Mouse (Mus musculus) spleen, adult 2 months (tissue): ENCODE data around the gene Gm5269.

Experiments used
- CTCF ChIP-seq: fragments of 200-500 bp; IDR thresholded peaks from 2 replicates; pipeline ENCODE4 v1.5.1; 2011; ENCODE audit warnings: mild to moderate bottlenecking, inconsistent platforms; ENCODE audit not compliant: insufficient read depth, insufficient read length, insufficient replicate concordance; ENCODE audit errors: extremely low read depth
- POLR2A ChIP-seq: fragments of 200-500 bp; IDR thresholded peaks from 2 replicates; pipeline ENCODE4 v1.6.1; 2011; ENCODE audit warnings: low read depth, low read length, inconsistent platforms

GRCm38 (mm10) chr1:45920703-45921102, 30.6 kb upstream of the Gm5269 start:
- TF ChIP-seq POLR2A, result no peak
- TF ChIP-seq CTCF, result no peak
